Mouse (Mus musculus) heart, embryonic 16.5 days (tissue): ENCODE data around the gene Bcl2l14. TPM values are rescaled to one million over a fixed set of nuclear protein-coding genes. Genes with fewer than 3 reads are reported as not detected.

Experiments
- ATAC-seq: fragments of 200-750 bp; cut with Nextera tagmentation; replicated peaks from 2 replicates; pipeline ENCODE4 v1.8.0; 2017; ENCODE audit warnings: moderate number of reproducible peaks; ENCODE audit not compliant: insufficient read depth, low FRiP score; ENCODE audit errors: extremely low read depth
- H3K27ac ChIP-seq: fragments of 300-500 bp; sonication (generic); 2 replicates; pipeline ENCODE4 v1.5.1; 2014; ENCODE audit warnings: mild to moderate bottlenecking, low read length, control low read depth, moderate library complexity
- H3K27me3 ChIP-seq: fragments of 300-500 bp; sonication (generic); 2 replicates; pipeline ENCODE4 v1.6.1; 2014; ENCODE audit warnings: low read length, mixed read lengths; ENCODE audit not compliant: control insufficient read depth, insufficient read depth
- H3K36me3 ChIP-seq: fragments of 300-500 bp; sonication (generic); 2 replicates; pipeline ENCODE4 v1.6.1; 2014; ENCODE audit not compliant: control insufficient read depth, insufficient read depth
- H3K4me1 ChIP-seq: fragments of 300-500 bp; sonication (generic); 2 replicates; pipeline ENCODE4 v1.6.1; 2014; ENCODE audit warnings: low read length, mixed read lengths; ENCODE audit not compliant: control insufficient read depth, insufficient read depth
- H3K4me2 ChIP-seq: fragments of 300-500 bp; sonication (generic); 2 replicates; pipeline ENCODE4 v1.6.1; 2014; ENCODE audit warnings: low read depth, mild to moderate bottlenecking, control low read depth, low read length
- H3K4me3 ChIP-seq: fragments of 300-500 bp; sonication (generic); 2 replicates; pipeline ENCODE4 v1.5.1; 2014; ENCODE audit warnings: mild to moderate bottlenecking, control low read depth, low read length
- H3K9ac ChIP-seq: fragments of 300-500 bp; sonication (generic); 2 replicates; pipeline ENCODE4 v1.6.1; 2014; ENCODE audit warnings: low read length, control low read depth
- H3K9me3 ChIP-seq: fragments of 300-500 bp; sonication (generic); replicated peaks from 2 replicates; pipeline ENCODE4 v1.6.1; 2016; ENCODE audit warnings: low read length; ENCODE audit not compliant: control insufficient read depth
- whole genome bisulfite sequencing: fragments of 180-500 bp; shearing (Covaris S2); extraction: QIAGEN DNeasy Blood & Tissue Kit; methylation state at CpG from one replicate; pipeline ENCODE4 v1.1.7; 2014; 5-methylcytosine and 5-hydroxymethylcytosine counted together
- polyA plus RNA-seq: library from polyadenylated mRNA; unstranded; fragments of >200 nt; fragmentation: Nextera tagmentation; extraction: Ambion mirVana; gene quantifications from 2 replicates; pipeline ENCODE4 v1.2.1, GENCODE M21; 2015

Gene Bcl2l14
- polyA plus RNA-seq, 1 experiment from 2014 or later = 5.2 TPM

- Histone ChIP-seq H3K27ac (no peak overlapping the region), H3K36me3 (peaks cover 39% of the 10 kb centered on the region)
- WGBS = 87% methylated on average over 12 of the region's 12 CpGs
These were observed 52.3 kb downstream of the Bcl2l14 start for GRCm38 (mm10) chr6:134448451-134448850.

GRCm38 (mm10) chr6:134449958-134450357 lies 53.8 kb downstream of the Bcl2l14 start:
- Histone ChIP-seq H3K9me3 (0 out of 2 replicates have a peak, but pooled peaks cover 3% of the 10 kb centered on the region), H3K9ac (no peak overlapping the region), H3K27ac (no peak overlapping the region), H3K4me1 (no peaks in the 10 kb centered on the region), H3K36me3 (peaks cover 49% of the 10 kb centered on the region), H3K4me2 (no peak overlapping the region), H3K4me3 (no peak overlapping the region), H3K27me3 (no peaks in the 10 kb centered on the region)
- no peak for ATAC-seq
- 64% methylated on average over 11 of the region's 11 CpGs for WGBS

More at GRCm38 (mm10) chr6:134448451-134448850, 52.3 kb downstream of the Bcl2l14 start:
- H3K9me3 ChIP-seq = 0 out of 2 replicates have a peak, but pooled peaks cover 4% of the 10 kb centered on the region
- no peak overlapping the region for H3K4me2 ChIP-seq
- ATAC-seq = no peak
- H3K9ac ChIP-seq = no peak overlapping the region
- H3K4me1 ChIP-seq = no peaks in the 10 kb centered on the region
- H3K27me3 ChIP-seq = no peaks in the 10 kb centered on the region
- no peak overlapping the region for H3K4me3 ChIP-seq

- ATAC-seq = no peak
- Histone ChIP-seq H3K9ac (no peak overlapping the region), H3K4me2 (no peak overlapping the region), H3K27me3 (no peaks in the 10 kb centered on the region), H3K9me3 (no peaks in the 10 kb centered on the region), H3K36me3 (peaks cover 51% of the 10 kb centered on the region), H3K27ac (no peak overlapping the region), H3K4me1 (no peaks in the 10 kb centered on the region), H3K4me3 (no peak overlapping the region)
- 58% methylated on average over 14 of the region's 14 CpGs for WGBS
These were observed 54.6 kb downstream of the Bcl2l14 start for GRCm38 (mm10) chr6:134450661-134451119.

GRCm38 (mm10) chr6:134454093-134454492 lies 58.0 kb downstream of the Bcl2l14 start:
- no peaks in the 10 kb centered on the region for H3K4me1 ChIP-seq
- no peak overlapping the region for H3K4me2 ChIP-seq
- H3K9me3 ChIP-seq = no peaks in the 10 kb centered on the region
- whole genome bisulfite sequencing = 86% methylated on average over 1 of the region's 1 CpGs
- no peak for ATAC-seq
- H3K4me3 ChIP-seq = no peak overlapping the region
- peaks cover 75% of the 10 kb centered on the region for H3K36me3 ChIP-seq
- no peak overlapping the region for H3K9ac ChIP-seq
- H3K27me3 ChIP-seq = no peaks in the 10 kb centered on the region
- H3K27ac ChIP-seq = no peak overlapping the region

GRCm38 (mm10) chr6:134458376-134458775 lies 62.3 kb downstream of the Bcl2l14 start:
- ATAC-seq = no peak
- Histone ChIP-seq H3K9me3 (no peaks in the 10 kb centered on the region), H3K36me3 (peaks cover 68% of the 10 kb centered on the region), H3K27me3 (no peaks in the 10 kb centered on the region), H3K4me3 (no peak overlapping the region), H3K4me1 (no peaks in the 10 kb centered on the region), H3K9ac (no peak overlapping the region), H3K27ac (no peak overlapping the region), H3K4me2 (no peak overlapping the region)
- 83% methylated on average over 1 of the region's 1 CpGs for WGBS

GRCm38 (mm10) chr6:134461175-134461574 lies 65.1 kb downstream of the Bcl2l14 start:
- H3K4me2 ChIP-seq = no peak overlapping the region
- 83% methylated on average over 6 of the region's 6 CpGs for WGBS

GRCm38 (mm10) chr6:134466671-134467229 lies 70.6 kb downstream of the Bcl2l14 start:
- Histone ChIP-seq H3K4me2 (no peak overlapping the region), H3K27me3 (no peaks in the 10 kb centered on the region), H3K36me3 (peaks cover 34% of the 10 kb centered on the region), H3K9ac (no peak overlapping the region), H3K4me3 (no peak overlapping the region), H3K9me3 (no peaks in the 10 kb centered on the region), H3K4me1 (peaks cover 12% of the 10 kb centered on the region), H3K27ac (no peak overlapping the region)
- ATAC-seq = no peak
- WGBS = 88% methylated on average over 10 of the region's 10 CpGs

More at GRCm38 (mm10) chr6:134461175-134461574, 65.1 kb downstream of the Bcl2l14 start:
- peaks cover 59% of the 10 kb centered on the region for H3K36me3 ChIP-seq
- no peak for ATAC-seq
- no peaks in the 10 kb centered on the region for H3K27me3 ChIP-seq
- no peaks in the 10 kb centered on the region for H3K4me1 ChIP-seq
- H3K9ac ChIP-seq = no peak overlapping the region
- H3K9me3 ChIP-seq = no peaks in the 10 kb centered on the region
- no peak overlapping the region for H3K4me3 ChIP-seq
- no peak overlapping the region for H3K27ac ChIP-seq

GRCm38 (mm10) chr6:134469297-134469696 lies 73.2 kb downstream of the Bcl2l14 start:
- no peak for ATAC-seq
- no peaks in the 10 kb centered on the region for H3K9me3 ChIP-seq
- H3K27ac ChIP-seq = no peak overlapping the region
- H3K4me3 ChIP-seq = no peak overlapping the region
- no peak overlapping the region for H3K4me2 ChIP-seq
- no peaks in the 10 kb centered on the region for H3K27me3 ChIP-seq
- 91% methylated on average over 2 of the region's 2 CpGs for WGBS
- H3K4me1 ChIP-seq = peaks cover 12% of the 10 kb centered on the region
- peaks cover 25% of the 10 kb centered on the region for H3K36me3 ChIP-seq
- no peak overlapping the region for H3K9ac ChIP-seq

GRCm38 (mm10) chr6:134470857-134471256 lies 74.7 kb downstream of the Bcl2l14 start:
- Histone ChIP-seq H3K4me3 (peak overlapping the region; percentile 26), H3K9ac (no peak overlapping the region), H3K4me1 (peaks cover 12% of the 10 kb centered on the region), H3K9me3 (no peaks in the 10 kb centered on the region), H3K4me2 (peak overlapping the region; percentile 57), H3K36me3 (peaks cover 15% of the 10 kb centered on the region), H3K27me3 (no peaks in the 10 kb centered on the region), H3K27ac (peak overlapping the region; percentile 53)
- WGBS = 24% methylated on average over 14 of the region's 14 CpGs
- peak; percentile 93 for ATAC-seq
